Mouse (Mus musculus) skeletal muscle tissue, postnatal 0 days (tissue): ENCODE measurements around the gene Ppp3r1. TPM values are rescaled to one million over a fixed set of nuclear protein-coding genes. Genes with fewer than 3 reads are reported as not detected.

Experiments used
- polyA plus RNA-seq: library from polyadenylated mRNA; unstranded; fragments of >200 nt; fragmentation: Nextera tagmentation; extraction: Ambion mirVana; gene quantifications from 2 replicates; pipeline ENCODE4 v1.2.1, GENCODE M21; 2015

The Ppp3r1 gene
- 119 and 136 TPM in 2 replicates for polyA plus RNA-seq

GRCm38 (mm10) chr11:17158858-17159737, at the start of gene Ppp3r1:
TSS of gene Ppp3r1 (plus strand) at chr11:17159263.

GRCm38 (mm10) chr11:17181807-17182206, 22.7 kb downstream of the Ppp3r1 start, which contains the start of gene Wdr92:
TSS of gene Wdr92 (plus strand) at chr11:17182107.

GRCm38 (mm10) chr11:17211258-17212140, 52.4 kb downstream of the Ppp3r1 start, which contains the start of gene Pno1:
TSS of gene Pno1 (minus strand) at chr11:17211568.

Other genes starting within 250 kb of the Ppp3r1 start
- 0.26 and 0.45 TPM in 2 replicates for gene Fbxo48, start 207.9 kb upstream of the Ppp3r1 start, polyA plus RNA-seq
- 19.8 and 21.9 TPM in 2 replicates for gene Cnrip1, start 107.7 kb upstream of the Ppp3r1 start, polyA plus RNA-seq
- gene Plek, start 106.9 kb upstream of the Ppp3r1 start, polyA plus RNA-seq: 2.7 and 3.8 TPM in 2 replicates
- 11.5 and 12.2 TPM in 2 replicates for gene Wdr92, start 22.8 kb downstream of the Ppp3r1 start, polyA plus RNA-seq
- gene Pno1, start 52.3 kb downstream of the Ppp3r1 start, polyA plus RNA-seq: 54.4 and 60.5 TPM in 2 replicates
- 69.8 and 80.6 TPM in 2 replicates for gene C1d, start 98.3 kb downstream of the Ppp3r1 start, polyA plus RNA-seq